Mouse (Mus musculus) sigmoid colon, adult 10 weeks (tissue): ENCODE data around the gene Ccnk. TPM values are rescaled to one million over a fixed set of nuclear protein-coding genes. Genes with fewer than 3 reads are reported as not detected.

ENCODE experiments used
- polyA plus RNA-seq: library from polyadenylated mRNA; stranded (reverse); fragments of 350-450 nt; fragmentation: Illumina TruSeq; extraction: RNeasy Lipid Tissue Mini Kit (QIAGEN cat#74804); gene quantifications from one replicate; pipeline ENCODE4 v1.2.3, GENCODE M21; 2014; ENCODE audit warnings: low read depth, low replicate concordance

Gene Ccnk
- 35.0 TPM for polyA plus RNA-seq

GRCm38 (mm10) chr12:108179321-108180266 is at the start of gene Ccnk:
Gene Ccnk, plus strand, starts transcription at chr12:108179579.

GRCm38 (mm10) chr12:108179246-108179320 is 296 bp upstream of the Ccnk start, which contains the start of gene Setd3:
Gene Setd3, minus strand, starts transcription at chr12:108179314.

Other genes starting within 250 kb of the Ccnk start
- 9.7 TPM for gene Bcl11b, start 176.0 kb upstream of the Ccnk start, polyA plus RNA-seq
- 177 TPM for gene Setd3, start 265 bp upstream of the Ccnk start, polyA plus RNA-seq
- 2.5 TPM for gene Ccdc85c, start 95.8 kb downstream of the Ccnk start, polyA plus RNA-seq
- 0.19 TPM for gene Hhipl1, start 126.7 kb downstream of the Ccnk start, polyA plus RNA-seq
- gene Cyp46a1, start 154.8 kb downstream of the Ccnk start, polyA plus RNA-seq = not detected
- gene Eml1, start 191.4 kb downstream of the Ccnk start, polyA plus RNA-seq = 31.6 TPM